Mouse (Mus musculus) liver, adult 2 months (tissue): ENCODE measurements around the gene Pdlim4. TPM values are rescaled to one million over a fixed set of nuclear protein-coding genes. Genes with fewer than 3 reads are reported as not detected.

Source experiments
- DNase-seq: peaks from one replicate; pipeline ENCODE4 v3.0.0-alpha.2; 2011; ENCODE audit warnings: low read depth, low spot score; ENCODE audit errors: extremely low read depth
- H3K27ac ChIP-seq: fragments of 200-500 bp; replicated peaks from 2 replicates; pipeline ENCODE4 v1.5.1; 2012; ENCODE audit warnings: low read depth, mild to moderate bottlenecking, control low read depth, inconsistent platforms, low read length; ENCODE audit not compliant: insufficient read depth
- H3K27me3 ChIP-seq: fragments of 200-500 bp; 2 replicates; pipeline ENCODE4 v1.6.1; 2012; ENCODE audit warnings: mild to moderate bottlenecking, moderate library complexity, low read length, inconsistent platforms; ENCODE audit not compliant: control insufficient read depth, insufficient read depth
- H3K36me3 ChIP-seq: fragments of 200-500 bp; 2 replicates; pipeline ENCODE4 v1.6.1; 2012; ENCODE audit warnings: low read length, inconsistent platforms; ENCODE audit not compliant: control insufficient read depth, insufficient read depth
- H3K4me1 ChIP-seq: fragments of 200-500 bp; 2 replicates; pipeline ENCODE4 v1.6.1; 2011; ENCODE audit warnings: low read length; ENCODE audit not compliant: control insufficient read depth, insufficient read depth
- H3K4me3 ChIP-seq: fragments of 200-500 bp; 2 replicates; pipeline ENCODE4 v1.5.1; 2011; ENCODE audit warnings: low read depth, mild to moderate bottlenecking, control low read depth, low read length, moderate library complexity; ENCODE audit not compliant: insufficient read depth
- H3K79me2 ChIP-seq: fragments of 200-500 bp; 2 replicates; pipeline ENCODE4 v1.6.1; 2012; ENCODE audit warnings: inconsistent platforms, mild to moderate bottlenecking, low read length, moderate library complexity; ENCODE audit not compliant: control insufficient read depth, insufficient read depth
- H3K9ac ChIP-seq: fragments of 200-500 bp; 2 replicates; pipeline ENCODE4 v1.6.1; 2012; ENCODE audit warnings: low read depth, mild to moderate bottlenecking, control low read depth, inconsistent platforms, low read length
- CTCF ChIP-seq: fragments of 200-500 bp; IDR thresholded peaks from 2 replicates; pipeline ENCODE4 v1.5.1; 2011; ENCODE audit warnings: low read depth, low read length, control low read depth
- POLR2A ChIP-seq: fragments of 200-500 bp; IDR thresholded peaks from 2 replicates; pipeline ENCODE4 v1.6.1; 2011; ENCODE audit warnings: low read length, control low read depth; ENCODE audit not compliant: insufficient read depth; ENCODE audit errors: extremely low read depth
- WGBS: fragments of 180-500 bp; shearing (Covaris S2); methylation state at CpG from one replicate; pipeline ENCODE4 v1.1.7; 2018; 5-methylcytosine and 5-hydroxymethylcytosine counted together
- polyA plus RNA-seq: library from polyadenylated mRNA; depleted of rRNA; stranded (reverse); fragments of >200 nt; gene quantifications from 2 replicates; pipeline ENCODE4 v1.2.3, GENCODE M21; 2012
- total RNA-seq: library from RNA; depleted of rRNA; stranded (reverse); fragments of >200 nt; gene quantifications from 2 replicates; pipeline ENCODE4 v1.2.3, GENCODE M21; 2014

Gene Pdlim4
- total and polyA plus RNA-seq, 2 experiments, result 1.6 to 3.0 TPM

DNA sequence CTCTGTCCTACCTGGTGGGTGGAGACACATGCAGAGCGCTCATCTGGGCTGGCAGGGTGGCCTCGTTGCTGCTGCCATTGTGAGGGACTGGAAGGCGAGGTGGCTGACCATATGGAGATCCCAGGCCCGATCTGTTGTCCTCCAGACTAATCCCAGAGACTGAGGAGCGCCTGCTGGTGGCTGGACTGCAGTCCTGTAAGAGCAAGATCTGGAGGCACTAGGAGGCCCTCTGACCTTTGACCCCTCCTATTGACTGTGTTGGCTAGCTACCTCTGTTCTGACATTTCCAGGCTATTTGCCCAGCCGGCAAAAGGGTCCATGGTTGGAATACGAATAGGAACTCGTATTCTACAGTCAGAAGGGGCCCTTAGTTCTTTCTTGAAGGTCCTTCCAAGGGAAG, 12.7 kb downstream of the Pdlim4 start:
- H3K4me1 ChIP-seq, result peaks cover 5% of the 10 kb centered on the region
- H3K4me3 ChIP-seq, result no peak overlapping the region
- H3K27me3 ChIP-seq, result no peaks in the 10 kb centered on the region
- H3K36me3 ChIP-seq, result no peaks in the 10 kb centered on the region
- H3K27ac ChIP-seq, result no peak overlapping the region
- H3K9ac ChIP-seq, result no peak overlapping the region
- 23% methylated on average over 8 of the region's 8 CpGs for WGBS
- TF ChIP-seq CTCF, result peak; percentile 81
- no peak for TF ChIP-seq POLR2A
- peak; percentile 92 for DNase-seq
- no peaks in the 10 kb centered on the region for H3K79me2 ChIP-seq

GRCm38 (mm10) chr11:54054257-54054656, 14.6 kb downstream of the Pdlim4 start:
- H3K27ac ChIP-seq, result no peak overlapping the region
- peaks cover 5% of the 10 kb centered on the region for H3K4me1 ChIP-seq
- WGBS, result 51% methylated on average over 6 of the region's 6 CpGs
- no peaks in the 10 kb centered on the region for H3K79me2 ChIP-seq
- peak; percentile 56 for DNase-seq
- H3K4me3 ChIP-seq, result no peak overlapping the region
- no peaks in the 10 kb centered on the region for H3K27me3 ChIP-seq
- no peaks in the 10 kb centered on the region for H3K36me3 ChIP-seq
- H3K9ac ChIP-seq, result no peak overlapping the region
- TF ChIP-seq CTCF (peak; percentile 33; the same call in 1 of the 2 replicates), POLR2A (no peak)

DNA sequence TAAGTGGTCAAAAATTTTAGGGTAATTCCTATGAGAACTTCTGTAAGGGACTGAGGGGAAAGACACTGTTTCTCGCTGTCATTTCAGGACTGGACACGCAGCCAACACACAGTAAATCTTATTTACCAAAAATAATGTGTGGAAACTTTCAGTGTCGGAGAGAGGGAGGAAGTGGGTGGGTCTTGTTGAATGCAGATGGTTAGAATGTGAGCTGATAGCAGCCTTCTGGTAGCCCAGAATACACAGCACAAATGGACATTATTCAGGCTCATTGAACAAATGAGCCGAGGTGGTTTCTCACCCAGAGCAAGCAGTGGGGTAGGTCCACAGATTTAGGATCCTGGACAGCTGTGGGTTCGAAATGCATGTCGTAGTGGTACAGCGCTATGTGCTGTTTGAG, 15.7 kb downstream of the Pdlim4 start:
- WGBS, result 84% methylated on average over 7 of the region's 7 CpGs
- TF ChIP-seq POLR2A, result no peak
- TF ChIP-seq CTCF, result no peak
- Histone ChIP-seq H3K27ac (no peak overlapping the region), H3K4me1 (peaks cover 5% of the 10 kb centered on the region), H3K9ac (no peak overlapping the region), H3K36me3 (no peaks in the 10 kb centered on the region), H3K4me3 (no peak overlapping the region), H3K27me3 (no peaks in the 10 kb centered on the region), H3K79me2 (no peaks in the 10 kb centered on the region)
- no peak for DNase-seq

- Histone ChIP-seq H3K4me1 (peaks cover 5% of the 10 kb centered on the region), H3K9ac (no peak overlapping the region), H3K4me3 (no peak overlapping the region), H3K36me3 (no peaks in the 10 kb centered on the region), H3K79me2 (no peaks in the 10 kb centered on the region), H3K27me3 (no peaks in the 10 kb centered on the region), H3K27ac (no peak overlapping the region)
- DNase-seq, result no peak
- WGBS, result 89% methylated on average over 5 of the region's 5 CpGs
- TF ChIP-seq CTCF, result no peak
Observed at GRCm38 (mm10) chr11:54052128-54052527, 16.7 kb downstream of the Pdlim4 start.

- H3K9ac ChIP-seq, result no peak overlapping the region
- DNase-seq, result no peak
- no peak overlapping the region for H3K27ac ChIP-seq
- H3K4me3 ChIP-seq, result no peak overlapping the region
- H3K36me3 ChIP-seq, result no peaks in the 10 kb centered on the region
- H3K27me3 ChIP-seq, result no peaks in the 10 kb centered on the region
- 72% methylated on average over 7 of the region's 7 CpGs for WGBS
- H3K4me1 ChIP-seq, result 0 out of 2 replicates have a peak, but pooled peaks cover 2% of the 10 kb centered on the region
- no peak for TF ChIP-seq CTCF
- TF ChIP-seq POLR2A, result no peak
- no peaks in the 10 kb centered on the region for H3K79me2 ChIP-seq
Observed at GRCm38 (mm10) chr11:54051161-54051560, 17.7 kb downstream of the Pdlim4 start.

DNA sequence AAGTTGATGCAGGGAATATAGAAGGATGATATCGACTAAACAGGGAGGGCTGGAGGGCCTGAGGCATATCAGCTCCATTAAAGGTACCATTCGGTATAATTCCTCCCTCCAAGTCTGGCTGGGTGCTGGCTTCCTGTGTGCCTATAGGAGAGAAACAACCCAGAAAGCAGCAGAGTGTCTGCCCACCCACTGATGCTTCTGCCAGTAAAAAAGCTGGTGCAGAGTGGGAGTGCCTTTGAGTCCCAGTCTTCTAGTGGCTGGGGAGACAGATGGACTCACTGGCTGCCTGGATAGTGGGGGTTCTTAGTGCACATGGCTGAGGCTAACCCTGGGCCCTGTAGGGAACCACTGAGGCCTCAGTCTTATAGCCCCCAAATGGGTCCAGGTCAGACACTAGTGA, 18.6 kb downstream of the Pdlim4 start:
- H3K27me3 ChIP-seq, result no peaks in the 10 kb centered on the region
- no peak for TF ChIP-seq POLR2A
- no peak for TF ChIP-seq CTCF
- H3K79me2 ChIP-seq, result no peaks in the 10 kb centered on the region
- 88% methylated on average over 2 of the region's 2 CpGs for WGBS
- H3K36me3 ChIP-seq, result no peaks in the 10 kb centered on the region
- no peak for DNase-seq
- H3K9ac ChIP-seq, result no peak overlapping the region
- H3K4me3 ChIP-seq, result no peak overlapping the region
- no peaks in the 10 kb centered on the region for H3K4me1 ChIP-seq
- no peak overlapping the region for H3K27ac ChIP-seq
